Mouse (Mus musculus) lung, embryonic 15.5 days (tissue): Measurements from ENCODE around the gene Rad54l2. TPM values are rescaled to one million over a fixed set of nuclear protein-coding genes. Genes with fewer than 3 reads are reported as not detected.

Experiments
- ATAC-seq: fragments of 200-750 bp; cut with Nextera tagmentation; 2 replicates; pipeline ENCODE4 v1.8.0; 2017; ENCODE audit warnings: moderate number of reproducible peaks, borderline replicate concordance; ENCODE audit not compliant: low FRiP score, low TSS enrichment; ENCODE audit errors: extremely low read depth
- H3K27ac ChIP-seq: fragments of 300-500 bp; sonication (generic); 2 replicates; pipeline ENCODE4 v1.5.1; 2015; ENCODE audit warnings: moderate library complexity, mild to moderate bottlenecking, inconsistent platforms
- H3K27me3 ChIP-seq: fragments of 300-500 bp; sonication (generic); 2 replicates; pipeline ENCODE4 v1.6.1; 2015; ENCODE audit warnings: inconsistent platforms
- H3K36me3 ChIP-seq: fragments of 300-500 bp; sonication (generic); 2 replicates; pipeline ENCODE4 v1.6.1; 2015; ENCODE audit warnings: inconsistent platforms
- H3K4me1 ChIP-seq: fragments of 300-500 bp; sonication (generic); 2 replicates; pipeline ENCODE4 v1.6.1; 2015; ENCODE audit warnings: inconsistent platforms
- H3K4me2 ChIP-seq: fragments of 300-500 bp; sonication (generic); 2 replicates; pipeline ENCODE4 v1.6.1; 2015; ENCODE audit warnings: inconsistent platforms, mild to moderate bottlenecking, moderate library complexity
- H3K4me3 ChIP-seq: fragments of 300-500 bp; sonication (generic); 2 replicates; pipeline ENCODE4 v1.5.1; 2015; ENCODE audit warnings: mild to moderate bottlenecking, inconsistent platforms
- H3K9ac ChIP-seq: fragments of 300-500 bp; sonication (generic); 2 replicates; pipeline ENCODE4 v1.6.1; 2015; ENCODE audit warnings: inconsistent platforms
- H3K9me3 ChIP-seq: fragments of 300-500 bp; sonication (generic); 2 replicates; pipeline ENCODE4 v1.6.1; 2016; ENCODE audit warnings: inconsistent platforms
- WGBS: fragments of 180-500 bp; shearing (Covaris S2); methylation state at CpG from one replicate; pipeline ENCODE4 v1.1.7; 2015; 5-methylcytosine and 5-hydroxymethylcytosine counted together
- polyA plus RNA-seq: library from polyadenylated mRNA; unstranded; fragments of >200 nt; fragmentation: Nextera tagmentation; extraction: Ambion mirVana; gene quantifications from 2 replicates; pipeline ENCODE4 v1.2.1, GENCODE M21; 2015

Rad54l2 gene
- polyA plus RNA-seq, 1 experiment from 2014 or later, result 7.1 TPM

DNA sequence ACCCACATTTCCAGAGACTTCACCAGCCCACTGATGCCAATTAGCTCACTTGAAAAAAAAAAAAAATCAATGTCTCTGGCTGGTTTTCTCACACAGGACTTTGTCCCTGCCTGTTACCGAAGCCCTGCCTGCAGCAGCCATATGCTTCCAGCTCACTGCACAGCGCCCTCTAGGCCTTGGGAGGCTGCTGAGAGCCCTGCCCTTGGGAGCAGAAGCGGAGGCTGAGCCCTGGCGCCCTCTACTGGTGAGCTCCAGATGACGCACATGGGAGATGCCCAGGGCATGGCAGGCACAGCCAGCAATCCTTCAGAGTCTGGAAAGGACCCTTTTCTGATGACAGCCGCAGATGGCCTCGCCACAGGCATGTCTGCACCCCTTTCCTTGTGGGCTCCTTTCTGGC, 145.9 kb downstream of the Rad54l2 start:
- Histone ChIP-seq H3K4me2 (no peak overlapping the region), H3K36me3 (no peaks in the 10 kb centered on the region), H3K27me3 (peaks cover 3% of the 10 kb centered on the region; the same call in 1 of the 2 replicates), H3K4me3 (no peak overlapping the region), H3K9ac (no peak overlapping the region), H3K9me3 (no peaks in the 10 kb centered on the region), H3K4me1 (no peaks in the 10 kb centered on the region), H3K27ac (no peak overlapping the region)
- no peak for ATAC-seq
- WGBS, result 30% methylated on average over 7 of the region's 7 CpGs

DNA sequence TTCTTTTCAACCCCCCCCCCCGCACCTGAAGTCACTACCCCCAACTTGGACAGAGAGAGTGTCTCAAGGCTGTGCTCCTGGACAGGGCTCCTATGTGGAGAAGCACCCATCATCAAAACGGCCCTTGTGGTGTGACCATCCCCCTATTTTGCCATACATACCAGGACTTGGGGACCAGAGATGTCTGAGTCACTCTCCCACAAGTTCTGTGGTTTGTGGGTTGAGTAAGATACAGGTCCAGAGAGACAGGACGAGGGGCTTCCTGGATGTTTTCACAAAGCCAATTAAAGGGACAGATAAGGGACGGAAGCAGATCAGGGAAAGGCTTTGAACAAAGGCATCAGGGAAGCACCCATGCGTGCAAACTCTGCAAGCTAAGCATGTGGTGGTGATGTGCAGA, 147.6 kb downstream of the Rad54l2 start:
- ATAC-seq, result no peak
- H3K36me3 ChIP-seq, result no peaks in the 10 kb centered on the region
- no peak overlapping the region for H3K4me3 ChIP-seq
- H3K4me1 ChIP-seq, result no peaks in the 10 kb centered on the region
- no peaks in the 10 kb centered on the region for H3K9me3 ChIP-seq
- no peak overlapping the region for H3K4me2 ChIP-seq
- no peak overlapping the region for H3K9ac ChIP-seq
- 43% methylated on average over 5 of the region's 5 CpGs for WGBS
- no peak overlapping the region for H3K27ac ChIP-seq
- H3K27me3 ChIP-seq, result no peaks in the 10 kb centered on the region

DNA sequence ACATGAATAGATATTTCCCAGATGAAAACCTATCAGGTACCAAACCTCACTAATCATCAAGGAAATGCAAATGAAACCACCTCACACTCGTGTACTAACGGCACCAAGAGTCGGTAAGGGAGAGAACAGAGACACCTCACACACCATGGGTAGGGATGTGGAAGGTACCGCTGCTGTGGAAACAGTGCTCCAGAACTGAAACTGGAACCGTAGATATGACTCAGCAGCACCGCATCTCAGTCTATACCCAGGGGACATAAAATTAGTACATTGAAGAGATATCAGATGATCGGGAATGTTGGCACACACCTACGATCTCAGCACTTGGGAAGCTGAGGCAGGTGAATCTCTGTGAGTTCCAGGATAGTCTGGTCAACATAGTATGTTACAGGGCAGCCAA, 150.8 kb downstream of the Rad54l2 start:
- Histone ChIP-seq H3K9me3 (no peaks in the 10 kb centered on the region), H3K27ac (no peak overlapping the region), H3K4me1 (no peaks in the 10 kb centered on the region), H3K4me2 (no peak overlapping the region), H3K36me3 (no peaks in the 10 kb centered on the region), H3K27me3 (no peaks in the 10 kb centered on the region), H3K4me3 (no peak overlapping the region), H3K9ac (no peak overlapping the region)
- no peak for ATAC-seq
- 90% methylated on average over 8 of the region's 8 CpGs for WGBS

Other genes starting within 250 kb of the Rad54l2 start
- not detected in 2 replicates for gene Iqcf3, start 227.6 kb downstream of the Rad54l2 start, polyA plus RNA-seq
- gene Iqcf4, start 218.2 kb downstream of the Rad54l2 start, polyA plus RNA-seq, result not detected in 2 replicates
- gene Iqcf6, start 162.6 kb downstream of the Rad54l2 start, polyA plus RNA-seq, result not detected in 2 replicates
- gene Grm2, start 133.1 kb downstream of the Rad54l2 start, polyA plus RNA-seq, result 0.25 TPM in 1 of 2 replicates, not detected in the other
- gene Tex264, start 103.3 kb downstream of the Rad54l2 start, polyA plus RNA-seq, result 42.5 and 44.6 TPM in 2 replicates
- gene Dcaf1, start 32.7 kb upstream of the Rad54l2 start, polyA plus RNA-seq, result 17.4 and 18.4 TPM in 2 replicates
- 10.7 and 11.5 TPM in 2 replicates for gene Rbm15b, start 98.2 kb upstream of the Rad54l2 start, polyA plus RNA-seq
- gene Manf, start 102.8 kb upstream of the Rad54l2 start, polyA plus RNA-seq, result 269 and 298 TPM in 2 replicates